Mouse (Mus musculus): ENCODE data around the gene 4931440F15Rik. TPM values are rescaled to one million over a fixed set of nuclear protein-coding genes. Genes with fewer than 3 reads are reported as not detected.

Gene 4931440F15Rik
- polyA plus RNA-seq, 1 experiment from 2014 or later: 0.10 TPM

Other genes with a start within 250 kb of the 4931440F15Rik start
- gene Rtn4, start 132.7 kb downstream of the 4931440F15Rik start, polyA plus RNA-seq (2015; fragmentation: Nextera tagmentation; extraction: Ambion mirVana): 54.8 and 56.0 TPM in 2 replicates
- 0.64 and 0.99 TPM in 2 replicates for gene Eml6, start 200.4 kb upstream of the 4931440F15Rik start, polyA plus RNA-seq (2015; fragmentation: Nextera tagmentation; extraction: Ambion mirVana)